Mouse (Mus musculus) liver, adult 2 months (tissue): ENCODE data around the gene Mrtfa.

Source experiments
- CTCF ChIP-seq: fragments of 200-500 bp; IDR thresholded peaks from 2 replicates; pipeline ENCODE4 v1.5.1; 2011; ENCODE audit warnings: low read depth, low read length, control low read depth
- POLR2A ChIP-seq: fragments of 200-500 bp; IDR thresholded peaks from 2 replicates; pipeline ENCODE4 v1.6.1; 2011; ENCODE audit warnings: low read length, control low read depth; ENCODE audit not compliant: insufficient read depth; ENCODE audit errors: extremely low read depth

DNA sequence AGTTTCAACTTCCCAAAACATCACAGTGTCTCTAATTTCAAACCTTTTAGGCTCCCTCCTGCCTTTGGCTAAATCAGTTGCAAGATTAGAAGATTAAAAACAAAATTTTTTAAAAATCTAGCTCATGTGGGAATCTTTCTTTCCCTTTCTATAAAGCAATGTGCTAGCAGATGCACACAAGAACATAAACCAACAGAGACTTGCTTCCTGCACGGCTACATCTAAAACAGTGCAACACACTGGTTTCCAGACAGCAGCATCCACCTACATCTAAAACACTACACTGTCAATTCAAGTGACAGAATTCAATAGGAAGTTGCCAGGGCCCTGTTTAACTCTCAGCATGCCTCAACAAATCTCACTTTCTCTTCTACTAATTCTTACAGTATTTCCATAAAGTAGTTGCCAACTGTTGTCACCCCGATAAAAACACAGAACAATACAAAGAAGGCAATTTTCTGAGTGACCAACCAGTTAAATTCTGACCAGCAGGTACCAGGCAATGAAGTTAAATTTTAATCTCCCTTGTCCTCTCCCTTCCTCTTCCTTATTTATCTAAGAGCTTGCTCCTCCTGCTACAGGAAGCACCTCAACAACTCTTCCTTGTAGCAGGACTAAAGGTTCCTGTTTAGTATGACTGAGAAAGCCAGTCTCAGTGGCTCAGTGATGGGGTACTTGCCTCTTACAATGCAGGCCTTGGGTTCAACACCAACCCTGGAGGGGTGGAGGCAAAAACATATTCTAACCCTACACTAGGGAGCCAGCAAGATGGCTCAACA lies 35.5 kb downstream of the Mrtfa start:
- no peak for TF ChIP-seq CTCF
- no peak for TF ChIP-seq POLR2A
